Mouse (Mus musculus): ENCODE data around the gene Eml1. TPM values are rescaled to one million over a fixed set of nuclear protein-coding genes. Genes with fewer than 3 reads are reported as not detected.

The Eml1 gene
- polyA plus RNA-seq, 1 experiment from 2014 or later, result 27.8 TPM

- H3K4me2 ChIP-seq (replicated peaks; ENCODE audit: low read depth), result no peak overlapping the region
- WGBS, result 72% methylated on average over 13 of the region's 13 CpGs
- no peak overlapping the region for H3K4me3 ChIP-seq (ENCODE audit: low read depth, low read length)
- H3K27me3 ChIP-seq (replicated peaks; ENCODE audit: control insufficient read depth, insufficient read depth, low read length), result no peaks in the 10 kb centered on the region
- no peaks in the 10 kb centered on the region for H3K4me1 ChIP-seq (replicated peaks; ENCODE audit: control insufficient read depth, insufficient read depth, low read length)
- ATAC-seq, result no peak
- 0 out of 2 replicates have a peak, but pooled peaks have one; percentile 5 for TF ChIP-seq CTCF (IDR thresholded peaks at IDR 0.05; ENCODE audit: low read depth)
- no peaks in the 10 kb centered on the region for H3K9me3 ChIP-seq (ENCODE audit: control insufficient read depth)
- H3K36me3 ChIP-seq (ENCODE audit: control insufficient read depth, insufficient read depth), result no peaks in the 10 kb centered on the region
- no peak overlapping the region for H3K27ac ChIP-seq (ENCODE audit: low read depth, low read length)
- H3K9ac ChIP-seq (ENCODE audit: low read depth, low read length), result no peak overlapping the region
Observed at GRCm38 (mm10) chr12:108386476-108387232, 15.9 kb downstream of the Eml1 start.

- TF ChIP-seq CTCF (IDR thresholded peaks at IDR 0.05; ENCODE audit: low read depth), result no peak
- Histone ChIP-seq H3K36me3 (ENCODE audit: control insufficient read depth, insufficient read depth) (no peaks in the 10 kb centered on the region), H3K9ac (ENCODE audit: low read depth, low read length) (no peak overlapping the region), H3K4me3 (ENCODE audit: low read depth, low read length) (no peak overlapping the region), H3K9me3 (ENCODE audit: control insufficient read depth) (no peaks in the 10 kb centered on the region), H3K4me1 (replicated peaks; ENCODE audit: control insufficient read depth, insufficient read depth, low read length) (0 out of 2 replicates have a peak, but pooled peaks cover 3% of the 10 kb centered on the region), H3K4me2 (replicated peaks; ENCODE audit: low read depth) (no peak overlapping the region), H3K27ac (ENCODE audit: low read depth, low read length) (no peak overlapping the region), H3K27me3 (replicated peaks; ENCODE audit: control insufficient read depth, insufficient read depth, low read length) (no peaks in the 10 kb centered on the region)
- 57% methylated on average over 3 of the region's 3 CpGs for WGBS
- no peak for ATAC-seq
Observed at GRCm38 (mm10) chr12:108389718-108390117, 19.0 kb downstream of the Eml1 start.

- 61% methylated on average over 12 of the region's 12 CpGs for WGBS
- no peak for TF ChIP-seq CTCF (IDR thresholded peaks at IDR 0.05; ENCODE audit: low read depth)
- 0 out of 2 replicates have a peak, but pooled peaks cover 3% of the 10 kb centered on the region for H3K4me1 ChIP-seq (replicated peaks; ENCODE audit: control insufficient read depth, insufficient read depth, low read length)
- H3K27me3 ChIP-seq (replicated peaks; ENCODE audit: control insufficient read depth, insufficient read depth, low read length), result no peaks in the 10 kb centered on the region
- H3K27ac ChIP-seq (ENCODE audit: low read depth, low read length), result 0 out of 2 replicates have a peak overlapping the region, but pooled peaks have one; percentile 11
- peak; percentile 63; the same call in 1 of the 2 replicates for ATAC-seq
- H3K9me3 ChIP-seq (ENCODE audit: control insufficient read depth), result no peaks in the 10 kb centered on the region
- H3K9ac ChIP-seq (ENCODE audit: low read depth, low read length), result no peak overlapping the region
- H3K4me3 ChIP-seq (ENCODE audit: low read depth, low read length), result no peak overlapping the region
- no peaks in the 10 kb centered on the region for H3K36me3 ChIP-seq (ENCODE audit: control insufficient read depth, insufficient read depth)
- no peak overlapping the region for H3K4me2 ChIP-seq (replicated peaks; ENCODE audit: low read depth)
Observed at GRCm38 (mm10) chr12:108392254-108393044, 21.7 kb downstream of the Eml1 start.

GRCm38 (mm10) chr12:108393082-108393481 lies 22.3 kb downstream of the Eml1 start:
- 57% methylated on average over 4 of the region's 4 CpGs for WGBS
- Histone ChIP-seq H3K9me3 (ENCODE audit: control insufficient read depth) (no peaks in the 10 kb centered on the region), H3K36me3 (ENCODE audit: control insufficient read depth, insufficient read depth) (no peaks in the 10 kb centered on the region), H3K4me1 (replicated peaks; ENCODE audit: control insufficient read depth, insufficient read depth, low read length) (0 out of 2 replicates have a peak, but pooled peaks cover 3% of the 10 kb centered on the region), H3K27me3 (replicated peaks; ENCODE audit: control insufficient read depth, insufficient read depth, low read length) (no peaks in the 10 kb centered on the region), H3K4me2 (replicated peaks; ENCODE audit: low read depth) (no peak overlapping the region), H3K4me3 (ENCODE audit: low read depth, low read length) (no peak overlapping the region), H3K9ac (ENCODE audit: low read depth, low read length) (no peak overlapping the region), H3K27ac (ENCODE audit: low read depth, low read length) (peak overlapping the region; percentile 11)
- no peak for ATAC-seq
- no peak for TF ChIP-seq CTCF (IDR thresholded peaks at IDR 0.05; ENCODE audit: low read depth)

GRCm38 (mm10) chr12:108393637-108394036 lies 22.9 kb downstream of the Eml1 start:
- no peak for ATAC-seq
- Histone ChIP-seq H3K4me3 (ENCODE audit: low read depth, low read length) (no peak overlapping the region), H3K27ac (ENCODE audit: low read depth, low read length) (peak overlapping the region; percentile 11; the same call in 1 of the 2 replicates), H3K9ac (ENCODE audit: low read depth, low read length) (no peak overlapping the region), H3K9me3 (ENCODE audit: control insufficient read depth) (no peaks in the 10 kb centered on the region), H3K27me3 (replicated peaks; ENCODE audit: control insufficient read depth, insufficient read depth, low read length) (no peaks in the 10 kb centered on the region), H3K4me2 (replicated peaks; ENCODE audit: low read depth) (no peak overlapping the region), H3K4me1 (replicated peaks; ENCODE audit: control insufficient read depth, insufficient read depth, low read length) (0 out of 2 replicates have a peak, but pooled peaks cover 3% of the 10 kb centered on the region), H3K36me3 (ENCODE audit: control insufficient read depth, insufficient read depth) (no peaks in the 10 kb centered on the region)
- WGBS, result 65% methylated on average over 4 of the region's 4 CpGs
- TF ChIP-seq CTCF (IDR thresholded peaks at IDR 0.05; ENCODE audit: low read depth), result no peak
